Mouse (Mus musculus): ENCODE data around the gene Brf1. TPM values are rescaled to one million over a fixed set of nuclear protein-coding genes. Genes with fewer than 3 reads are reported as not detected.
A peak's percentile ranks its signal among the peaks of the same experiment; 100 is the strongest.

Gene Brf1
- polyA plus RNA-seq, 1 experiment, result 67.8 TPM

GRCm38 (mm10) chr12:112961428-112961827 lies 39.1 kb downstream of the Brf1 start:
- Histone ChIP-seq H3K4me1 (ENCODE audit: control insufficient read depth, insufficient read depth, low read length) (no peaks in the 10 kb centered on the region), H3K27me3 (ENCODE audit: control insufficient read depth, insufficient read depth, low read length) (no peaks in the 10 kb centered on the region), H3K4me3 (ENCODE audit: control insufficient read depth, low read depth, low read length) (no peak overlapping the region), H3K36me3 (ENCODE audit: control insufficient read depth, insufficient read depth, low read length) (peaks cover 3% of the 10 kb centered on the region), H3K27ac (ENCODE audit: control insufficient read depth, insufficient read depth, low read depth, low read length) (no peak overlapping the region)
- TF ChIP-seq CTCF (IDR thresholded peaks at IDR 0.05; ENCODE audit: control insufficient read depth, insufficient read depth, insufficient replicate concordance, low read depth, low read length), result no peak
- no peak for TF ChIP-seq POLR2A (IDR thresholded peaks at IDR 0.05; ENCODE audit: control insufficient read depth, low read depth, low read length)

- H3K4me1 ChIP-seq (ENCODE audit: control insufficient read depth, insufficient read depth, low read length), result no peaks in the 10 kb centered on the region
- TF ChIP-seq POLR2A (IDR thresholded peaks at IDR 0.05; ENCODE audit: control insufficient read depth, low read depth, low read length) (no peak), CTCF (IDR thresholded peaks at IDR 0.05; ENCODE audit: control insufficient read depth, insufficient read depth, insufficient replicate concordance, low read depth, low read length) (no peak)
- H3K27ac ChIP-seq (ENCODE audit: control insufficient read depth, insufficient read depth, low read depth, low read length), result no peak overlapping the region
- H3K27me3 ChIP-seq (ENCODE audit: control insufficient read depth, insufficient read depth, low read length), result no peaks in the 10 kb centered on the region
- no peak overlapping the region for H3K4me3 ChIP-seq (ENCODE audit: control insufficient read depth, low read depth, low read length)
- H3K36me3 ChIP-seq (ENCODE audit: control insufficient read depth, insufficient read depth, low read length), result peaks cover 3% of the 10 kb centered on the region
Observed at GRCm38 (mm10) chr12:112959421-112959820, 41.1 kb downstream of the Brf1 start.

- Histone ChIP-seq H3K4me3 (ENCODE audit: control insufficient read depth, low read depth, low read length) (no peak overlapping the region), H3K4me1 (ENCODE audit: control insufficient read depth, insufficient read depth, low read length) (no peaks in the 10 kb centered on the region), H3K27ac (ENCODE audit: control insufficient read depth, insufficient read depth, low read depth, low read length) (no peak overlapping the region), H3K36me3 (ENCODE audit: control insufficient read depth, insufficient read depth, low read length) (peaks cover 3% of the 10 kb centered on the region), H3K27me3 (ENCODE audit: control insufficient read depth, insufficient read depth, low read length) (no peaks in the 10 kb centered on the region)
- TF ChIP-seq CTCF (IDR thresholded peaks at IDR 0.05; ENCODE audit: control insufficient read depth, insufficient read depth, insufficient replicate concordance, low read depth, low read length) (peak; percentile 33; the same call in 1 of the 2 replicates), POLR2A (IDR thresholded peaks at IDR 0.05; ENCODE audit: control insufficient read depth, low read depth, low read length) (no peak)
Observed at GRCm38 (mm10) chr12:112958303-112958702, 42.2 kb downstream of the Brf1 start.

- TF ChIP-seq POLR2A (IDR thresholded peaks at IDR 0.05; ENCODE audit: control insufficient read depth, low read depth, low read length), result no peak
- peak; percentile 68; the same call in 1 of the 2 replicates for TF ChIP-seq CTCF (IDR thresholded peaks at IDR 0.05; ENCODE audit: control insufficient read depth, insufficient read depth, insufficient replicate concordance, low read depth, low read length)
- H3K36me3 ChIP-seq (ENCODE audit: control insufficient read depth, insufficient read depth, low read length), result peaks cover 3% of the 10 kb centered on the region; the same call in 1 of the 2 replicates
- H3K4me3 ChIP-seq (ENCODE audit: control insufficient read depth, low read depth, low read length), result no peak overlapping the region
- no peak overlapping the region for H3K27ac ChIP-seq (ENCODE audit: control insufficient read depth, insufficient read depth, low read depth, low read length)
- H3K4me1 ChIP-seq (ENCODE audit: control insufficient read depth, insufficient read depth, low read length), result peaks cover 10% of the 10 kb centered on the region
- H3K27me3 ChIP-seq (ENCODE audit: control insufficient read depth, insufficient read depth, low read length), result no peaks in the 10 kb centered on the region
Observed at GRCm38 (mm10) chr12:112955800-112956199, 44.7 kb downstream of the Brf1 start.

GRCm38 (mm10) chr12:112952926-112953565 lies 47.5 kb downstream of the Brf1 start:
- Histone ChIP-seq H3K4me1 (ENCODE audit: control insufficient read depth, insufficient read depth, low read length) (peaks cover 23% of the 10 kb centered on the region), H3K27ac (ENCODE audit: control insufficient read depth, insufficient read depth, low read depth, low read length) (no peak overlapping the region), H3K27me3 (ENCODE audit: control insufficient read depth, insufficient read depth, low read length) (no peaks in the 10 kb centered on the region), H3K4me3 (ENCODE audit: control insufficient read depth, low read depth, low read length) (no peak overlapping the region), H3K36me3 (ENCODE audit: control insufficient read depth, insufficient read depth, low read length) (no peaks in the 10 kb centered on the region)
- no peak for TF ChIP-seq POLR2A (IDR thresholded peaks at IDR 0.05; ENCODE audit: control insufficient read depth, low read depth, low read length)
- TF ChIP-seq CTCF (IDR thresholded peaks at IDR 0.05; ENCODE audit: control insufficient read depth, insufficient read depth, insufficient replicate concordance, low read depth, low read length), result 0 out of 2 replicates have a peak, but pooled peaks have one; percentile 0

GRCm38 (mm10) chr12:112952433-112952832 lies 48.1 kb downstream of the Brf1 start:
- H3K4me3 ChIP-seq (ENCODE audit: control insufficient read depth, low read depth, low read length), result no peak overlapping the region
- no peak overlapping the region for H3K27ac ChIP-seq (ENCODE audit: control insufficient read depth, insufficient read depth, low read depth, low read length)
- H3K27me3 ChIP-seq (ENCODE audit: control insufficient read depth, insufficient read depth, low read length), result no peaks in the 10 kb centered on the region
- TF ChIP-seq POLR2A (IDR thresholded peaks at IDR 0.05; ENCODE audit: control insufficient read depth, low read depth, low read length) (no peak; the same call in 1 of the 2 replicates), CTCF (IDR thresholded peaks at IDR 0.05; ENCODE audit: control insufficient read depth, insufficient read depth, insufficient replicate concordance, low read depth, low read length) (no peak)
- H3K36me3 ChIP-seq (ENCODE audit: control insufficient read depth, insufficient read depth, low read length), result no peaks in the 10 kb centered on the region
- peaks cover 23% of the 10 kb centered on the region for H3K4me1 ChIP-seq (ENCODE audit: control insufficient read depth, insufficient read depth, low read length)

GRCm38 (mm10) chr12:112951150-112951842 lies 49.2 kb downstream of the Brf1 start:
- Histone ChIP-seq H3K4me1 (ENCODE audit: control insufficient read depth, insufficient read depth, low read length) (peaks cover 23% of the 10 kb centered on the region), H3K27ac (ENCODE audit: control insufficient read depth, insufficient read depth, low read depth, low read length) (no peak overlapping the region), H3K27me3 (ENCODE audit: control insufficient read depth, insufficient read depth, low read length) (no peaks in the 10 kb centered on the region), H3K36me3 (ENCODE audit: control insufficient read depth, insufficient read depth, low read length) (no peaks in the 10 kb centered on the region), H3K4me3 (ENCODE audit: control insufficient read depth, low read depth, low read length) (peak overlapping the region; percentile 54)
- TF ChIP-seq POLR2A (IDR thresholded peaks at IDR 0.05; ENCODE audit: control insufficient read depth, low read depth, low read length) (no peak), CTCF (IDR thresholded peaks at IDR 0.05; ENCODE audit: control insufficient read depth, insufficient read depth, insufficient replicate concordance, low read depth, low read length) (no peak)
